Mouse (Mus musculus) spleen, adult 2 months (tissue): ENCODE measurements around the gene Gsap.

Experiments
- CTCF ChIP-seq: fragments of 200-500 bp; IDR thresholded peaks from 2 replicates; pipeline ENCODE4 v1.5.1; 2011; ENCODE audit warnings: mild to moderate bottlenecking, inconsistent platforms; ENCODE audit not compliant: insufficient read depth, insufficient read length, insufficient replicate concordance; ENCODE audit errors: extremely low read depth
- POLR2A ChIP-seq: fragments of 200-500 bp; IDR thresholded peaks from 2 replicates; pipeline ENCODE4 v1.6.1; 2011; ENCODE audit warnings: low read depth, low read length, inconsistent platforms

GRCm38 (mm10) chr5:21283356-21284062 lies 97.5 kb downstream of the Gsap start:
- TF ChIP-seq CTCF (no peak), POLR2A (no peak)
